ENCODE assay signal across 8 mouse cellular contexts in the genomic region with DNA sequence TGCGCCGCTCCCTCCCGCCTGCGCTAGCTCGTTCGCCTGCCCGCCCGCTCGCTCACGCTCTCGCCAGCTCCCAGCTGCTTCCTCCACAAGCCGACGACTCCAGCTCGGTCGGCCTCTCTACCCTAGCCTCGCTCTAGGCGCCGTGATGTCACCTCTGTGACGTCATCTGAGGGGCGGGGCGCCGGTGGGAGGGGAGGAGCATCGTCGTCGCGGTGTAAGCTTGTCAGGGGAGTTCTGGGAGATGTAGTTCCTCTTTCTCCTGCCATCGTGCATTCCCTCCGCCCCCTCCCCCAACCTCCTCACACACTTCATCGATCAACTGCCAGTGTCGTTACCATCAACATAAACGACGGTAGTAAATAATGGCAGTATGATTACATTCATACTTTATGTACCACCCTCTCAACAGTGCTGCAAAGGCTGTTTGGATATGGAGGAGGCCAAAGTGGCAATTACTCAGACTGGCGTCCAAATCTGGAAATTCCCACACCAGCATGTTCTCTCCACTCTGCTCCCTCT. TPM values are rescaled to one million over a fixed set of nuclear protein-coding genes. Genes with fewer than 3 reads are reported as not detected.
DNase-seq lines count a peak whose midpoint lies in the region; ATAC-seq lines count a peak whose summit lies in the region.

TSS of gene Ube2h (minus strand) at position 141 of the 519 bp plus-strand sequence.

- DNase-seq in NIH3T3 (ENCODE audit: low read depth) = peak; percentile 100
- DNase-seq in cerebellum, postnatal 10 days = peak; percentile 100
- peak; percentile 99 to 100 for DNase-seq in frontal cortex, postnatal 14 days (ENCODE audit: low spot score in 2 of 2)
- DNase-seq in layer of hippocampus, postnatal 25 days (ENCODE audit: extremely low spot score in 1 of 2, low spot score in 1 of 2) = peak; percentile 99 to 100
- DNase-seq in lung, postnatal 25 days (ENCODE audit: low spot score) = peak; percentile 99
- DNase-seq in retina, embryonic 14.5 days (ENCODE audit: low spot score) = peak; percentile 98
- DNase-seq in thymus, postnatal 4 days = peak; percentile 100

- H3K9ac ChIP-seq in hindbrain, embryonic 13.5 days = peak within 1 kb of the TSS; percentile 96

- H3K4me3 ChIP-seq in hindbrain, embryonic 13.5 days = peak within 1 kb of the TSS; percentile 81

- H3K4me2 ChIP-seq in hindbrain, embryonic 13.5 days = peak within 1 kb of the TSS; percentile 89

- H3K27ac ChIP-seq in hindbrain, embryonic 13.5 days = peak within 1 kb of the TSS; percentile 97

- H3K4me1 ChIP-seq in hindbrain, embryonic 13.5 days (replicated peaks) = peaks cover 31% of the 10 kb centered on the region

- H3K27me3 ChIP-seq in hindbrain, embryonic 13.5 days = no peaks in the 10 kb centered on the region

- no peaks in the 10 kb centered on the region for H3K9me3 ChIP-seq in hindbrain, embryonic 13.5 days

- H3K36me3 ChIP-seq in hindbrain, embryonic 13.5 days = no peaks in the 10 kb centered on the region

- under 1% methylated on average over 22 of the region's 33 CpGs for WGBS in hindbrain, embryonic 13.5 days

- peak; percentile 93 for ATAC-seq in hindbrain, embryonic 13.5 days (ENCODE audit: low FRiP score)

RNA-seq across cellular contexts. Expression of gene Ube2h, which starts in this region (rescaled TPM):
- 58.1 and 61.0 TPM in 2 replicates for polyA plus RNA-seq in hindbrain, embryonic 13.5 days (2015; fragmentation: Nextera tagmentation; extraction: Ambion mirVana)
- total RNA-seq in layer of hippocampus, postnatal 25 days (2021) = 10 to 100 TPM; 84.6 to 92.2 TPM

Comparison
In these comparisons a context has a peak if more than half of its experiments do, and no peak if none do; other contexts are left out.
1. Peak in every context shown above with its lines: DNase-seq, ATAC-seq, H3K4me3 ChIP-seq and H3K27ac ChIP-seq.